Mouse (Mus musculus) neural tube, embryonic 11.5 days (tissue): ENCODE results near the gene Mrpl53. TPM values are rescaled to one million over a fixed set of nuclear protein-coding genes. Genes with fewer than 3 reads are reported as not detected.

ENCODE experiments used
- ATAC-seq: fragments of 200-750 bp; cut with Nextera tagmentation; 2 replicates; pipeline ENCODE4 v1.8.0; 2017; ENCODE audit warnings: moderate number of reproducible peaks, mild to moderate bottlenecking, moderate TSS enrichment, moderate library complexity; ENCODE audit not compliant: insufficient read depth, low FRiP score, low TSS enrichment
- DNase-seq: peaks from one replicate; pipeline ENCODE4 v3.0.0-alpha.2; 2015; ENCODE audit warnings: low spot score
- H3K27ac ChIP-seq: fragments of 300-500 bp; sonication (generic); 2 replicates; pipeline ENCODE4 v1.5.1; 2014; ENCODE audit warnings: low read depth, mild to moderate bottlenecking, low read length
- H3K27me3 ChIP-seq: fragments of 300-500 bp; sonication (generic); 2 replicates; pipeline ENCODE4 v1.6.1; 2014; ENCODE audit warnings: mild to moderate bottlenecking, low read length, mixed read lengths; ENCODE audit not compliant: control insufficient read depth, insufficient read depth
- H3K36me3 ChIP-seq: fragments of 300-500 bp; sonication (generic); 2 replicates; pipeline ENCODE4 v1.6.1; 2014; ENCODE audit warnings: mild to moderate bottlenecking, low read length, moderate library complexity, mixed read lengths; ENCODE audit not compliant: control insufficient read depth, insufficient read depth
- H3K4me1 ChIP-seq: fragments of 300-500 bp; sonication (generic); 2 replicates; pipeline ENCODE4 v1.6.1; 2014; ENCODE audit warnings: low read length, mixed read lengths; ENCODE audit not compliant: control insufficient read depth, insufficient read depth
- H3K4me2 ChIP-seq: fragments of 300-500 bp; sonication (generic); 2 replicates; pipeline ENCODE4 v1.6.1; 2014; ENCODE audit warnings: low read depth, mild to moderate bottlenecking, moderate library complexity
- H3K4me3 ChIP-seq: fragments of 300-500 bp; sonication (generic); 2 replicates; pipeline ENCODE4 v1.5.1; 2014; ENCODE audit warnings: low read depth, low read length
- H3K9ac ChIP-seq: fragments of 300-500 bp; sonication (generic); 2 replicates; pipeline ENCODE4 v1.6.1; 2014; ENCODE audit warnings: mild to moderate bottlenecking, low read length
- H3K9me3 ChIP-seq: fragments of 300-500 bp; sonication (generic); 2 replicates; pipeline ENCODE4 v1.6.1; 2016; ENCODE audit warnings: low read length; ENCODE audit not compliant: control insufficient read depth
- WGBS: fragments of 180-500 bp; shearing (Covaris S2); extraction: QIAGEN DNeasy Blood & Tissue Kit; methylation state at CpG from one replicate; pipeline ENCODE4 v1.1.7; 2014; 5-methylcytosine and 5-hydroxymethylcytosine counted together
- polyA plus RNA-seq: library from polyadenylated mRNA; unstranded; fragments of >200 nt; fragmentation: Nextera tagmentation; extraction: Ambion mirVana; gene quantifications from 2 replicates; pipeline ENCODE4 v1.2.1, GENCODE M21; 2014

Mrpl53 gene
- polyA plus RNA-seq, 1 experiment from 2014 or later = 123 TPM

DNA sequence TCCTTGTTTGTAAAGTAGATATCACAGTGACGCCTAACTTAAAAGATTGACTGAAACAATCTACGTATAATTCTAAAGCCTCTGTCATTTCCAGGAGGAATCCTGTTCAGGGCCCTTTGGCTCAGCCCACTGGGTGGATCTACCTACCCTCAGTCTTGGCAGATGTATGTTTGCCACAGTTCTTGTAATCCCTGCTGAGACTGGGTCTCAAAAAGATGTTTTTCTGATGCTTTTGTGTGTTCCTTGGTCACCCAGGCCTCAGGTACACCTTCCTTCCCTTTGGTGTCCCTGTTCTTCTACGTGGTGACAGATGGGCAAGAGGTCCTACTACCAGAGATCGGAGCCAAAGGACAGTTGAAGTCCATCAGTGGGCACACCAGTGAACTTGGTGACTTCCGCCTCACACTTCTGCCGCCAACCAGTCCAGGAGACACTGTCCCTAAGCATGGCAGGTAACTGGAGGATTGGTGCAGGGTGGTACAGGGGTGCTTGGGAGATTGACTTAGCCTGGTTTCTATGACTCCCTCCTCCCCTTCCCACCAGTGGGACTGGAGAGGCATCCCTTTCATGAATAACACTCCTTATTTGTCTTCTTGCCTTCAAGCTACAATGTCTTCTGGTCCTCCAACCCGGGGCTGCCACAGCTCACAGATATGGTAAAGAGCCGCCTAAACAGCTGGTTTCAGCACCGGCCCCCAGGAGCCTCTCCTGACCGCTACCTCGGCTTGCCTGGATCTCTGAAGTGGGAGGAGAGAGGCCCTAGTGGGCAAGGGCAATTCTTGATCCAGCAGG, 7.7 kb downstream of the Mrpl53 start:
- peak overlapping the region; percentile 91 for H3K9ac ChIP-seq
- no peak for DNase-seq
- no peak for ATAC-seq
- 0 out of 2 replicates have a peak overlapping the region, but pooled peaks have one; percentile 20 for H3K27ac ChIP-seq
- 84% methylated on average over 11 of the region's 11 CpGs for WGBS
- H3K4me1 ChIP-seq = peaks cover 24% of the 10 kb centered on the region
- peaks cover 9% of the 10 kb centered on the region for H3K36me3 ChIP-seq
- H3K27me3 ChIP-seq = no peaks in the 10 kb centered on the region
- no peaks in the 10 kb centered on the region for H3K9me3 ChIP-seq
- H3K4me2 ChIP-seq = peak overlapping the region; percentile 97
- H3K4me3 ChIP-seq = peak overlapping the region; percentile 81

- Histone ChIP-seq H3K9ac (no peak overlapping the region; the same call in 1 of the 2 replicates), H3K4me2 (no peak overlapping the region), H3K27me3 (no peaks in the 10 kb centered on the region), H3K9me3 (no peaks in the 10 kb centered on the region), H3K27ac (0 out of 2 replicates have a peak overlapping the region, but pooled peaks have one; percentile 20), H3K36me3 (peaks cover 9% of the 10 kb centered on the region), H3K4me3 (peak overlapping the region; percentile 8; the same call in 1 of the 2 replicates), H3K4me1 (peaks cover 24% of the 10 kb centered on the region)
- ATAC-seq (no peak), DNase-seq (no peak)
- 94% methylated on average over 4 of the region's 4 CpGs for WGBS
Observed at GRCm38 (mm10) chr6:83117165-83117438, 8.3 kb downstream of the Mrpl53 start.

- Histone ChIP-seq H3K27ac (no peak overlapping the region), H3K36me3 (peaks cover 9% of the 10 kb centered on the region), H3K27me3 (no peaks in the 10 kb centered on the region), H3K4me1 (peaks cover 25% of the 10 kb centered on the region), H3K9me3 (no peaks in the 10 kb centered on the region), H3K4me2 (no peak overlapping the region), H3K4me3 (no peak overlapping the region), H3K9ac (no peak overlapping the region; the same call in 1 of the 2 replicates)
- ATAC-seq (no peak), DNase-seq (no peak)
- whole genome bisulfite sequencing = 94% methylated on average over 13 of the region's 13 CpGs
Observed at GRCm38 (mm10) chr6:83117616-83118015, 8.8 kb downstream of the Mrpl53 start.

DNA sequence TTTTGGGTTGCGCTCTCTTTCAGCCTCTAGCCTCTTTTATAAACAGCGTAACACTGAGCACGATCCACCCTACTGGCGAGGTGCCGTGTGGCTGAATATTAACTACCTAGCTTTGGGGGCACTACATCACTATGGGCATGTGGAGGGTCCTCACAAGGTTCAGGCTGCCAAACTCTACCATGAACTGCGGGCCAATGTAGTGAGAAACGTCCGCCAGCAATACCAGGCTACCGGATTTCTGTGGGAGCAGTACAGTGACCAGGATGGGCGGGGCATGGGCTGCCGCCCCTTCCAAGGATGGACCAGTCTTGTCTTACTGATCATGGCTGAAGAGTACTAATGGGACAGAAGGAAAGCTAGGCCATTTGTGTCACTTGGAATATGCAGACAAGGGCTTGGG, 9.5 kb downstream of the Mrpl53 start:
- DNase-seq = no peak
- ATAC-seq = no peak
- peaks cover 30% of the 10 kb centered on the region for H3K4me1 ChIP-seq
- H3K27ac ChIP-seq = no peak overlapping the region
- H3K9me3 ChIP-seq = no peaks in the 10 kb centered on the region
- H3K9ac ChIP-seq = no peak overlapping the region
- H3K27me3 ChIP-seq = no peaks in the 10 kb centered on the region
- WGBS = 88% methylated on average over 11 of the region's 11 CpGs
- no peak overlapping the region for H3K4me2 ChIP-seq
- peaks cover 9% of the 10 kb centered on the region for H3K36me3 ChIP-seq
- H3K4me3 ChIP-seq = no peak overlapping the region

- H3K36me3 ChIP-seq = peaks cover 9% of the 10 kb centered on the region
- H3K27me3 ChIP-seq = no peaks in the 10 kb centered on the region
- no peak for DNase-seq
- H3K4me3 ChIP-seq = no peak overlapping the region
- H3K9me3 ChIP-seq = no peaks in the 10 kb centered on the region
- H3K4me1 ChIP-seq = peaks cover 33% of the 10 kb centered on the region
- no peak overlapping the region for H3K27ac ChIP-seq
- no peak for ATAC-seq
- H3K4me2 ChIP-seq = peak overlapping the region; percentile 77; the same call in 1 of the 2 replicates
- 87% methylated on average over 14 of the region's 14 CpGs for WGBS
- H3K9ac ChIP-seq = peak overlapping the region; percentile 14; the same call in 1 of the 2 replicates
Observed at GRCm38 (mm10) chr6:83118825-83119733, 10.2 kb downstream of the Mrpl53 start.

DNA sequence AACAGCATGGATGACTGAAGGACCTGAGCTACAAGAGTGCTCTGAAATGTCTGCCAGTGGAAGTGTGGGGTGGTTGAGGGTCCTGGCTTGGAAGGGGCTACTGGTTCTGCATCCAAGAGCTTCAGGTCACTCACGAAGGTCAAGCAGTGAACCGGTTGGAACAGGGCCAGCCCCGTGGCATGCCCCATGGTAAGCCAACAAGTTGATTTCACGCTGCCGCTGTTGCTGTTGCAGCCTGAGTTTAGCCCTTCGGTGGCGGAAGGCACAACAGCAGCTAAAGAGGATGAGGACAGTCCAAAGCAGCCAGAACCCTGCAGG, 10.9 kb downstream of the Mrpl53 start:
- DNase-seq (no peak), ATAC-seq (no peak)
- Histone ChIP-seq H3K4me1 (peaks cover 39% of the 10 kb centered on the region), H3K27ac (no peak overlapping the region), H3K9me3 (no peaks in the 10 kb centered on the region), H3K4me3 (peak overlapping the region; percentile 81; the same call in 1 of the 2 replicates), H3K9ac (peak overlapping the region; percentile 14; the same call in 1 of the 2 replicates), H3K36me3 (peaks cover 9% of the 10 kb centered on the region), H3K27me3 (no peaks in the 10 kb centered on the region), H3K4me2 (peak overlapping the region; percentile 77)
- WGBS = 91% methylated on average over 7 of the region's 7 CpGs

DNA sequence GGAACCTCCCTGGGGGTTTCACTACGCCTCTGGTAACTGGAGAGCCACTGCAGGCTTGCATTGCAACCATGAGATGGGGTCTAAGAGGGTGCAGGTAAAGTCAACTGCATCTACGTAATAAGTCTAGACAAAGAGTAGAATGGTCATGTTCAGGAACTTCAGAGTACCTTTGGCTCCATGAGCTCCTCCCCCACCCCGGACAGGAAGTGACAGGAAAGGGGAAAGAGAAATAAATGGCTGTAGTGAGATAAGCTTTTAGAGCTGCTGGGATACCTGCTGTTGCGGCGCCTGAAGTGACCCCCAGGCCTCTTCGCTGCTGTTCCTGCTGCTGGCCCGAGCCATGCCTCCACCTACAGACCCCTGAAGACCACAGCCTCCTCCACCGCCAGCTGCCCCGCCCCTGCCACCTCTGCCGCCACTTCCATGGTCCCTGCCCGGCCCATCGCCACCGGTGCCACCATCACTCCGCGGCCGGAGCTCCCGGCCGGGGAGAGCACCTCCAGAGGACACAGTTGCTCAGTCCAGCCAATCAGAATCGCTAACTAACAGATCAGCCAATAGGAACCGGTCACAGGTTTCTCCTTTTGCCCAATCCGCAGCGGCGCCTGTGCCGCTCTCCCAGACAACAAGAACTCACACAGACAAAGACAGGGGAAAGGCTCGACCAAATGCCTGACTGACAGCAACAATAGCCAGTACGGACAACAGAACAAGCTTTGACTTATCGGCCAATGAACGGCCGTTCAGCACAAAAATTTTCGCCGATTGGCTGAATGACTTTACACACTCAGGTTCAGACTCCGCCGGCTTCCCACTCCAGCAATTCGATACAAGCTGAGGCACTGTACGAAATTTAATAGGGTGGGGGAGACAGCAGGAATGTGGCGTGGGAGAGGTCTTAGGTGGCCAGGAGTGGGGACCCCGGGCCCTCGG, 12.4 kb downstream of the Mrpl53 start, which contains the start of gene Wbp1:
TSS of gene Wbp1 (minus strand) at position 630 of the 933 bp plus-strand sequence.
- Histone ChIP-seq H3K9me3 (no peaks in the 10 kb centered on the region), H3K4me1 (peaks cover 36% of the 10 kb centered on the region), H3K27me3 (no peaks in the 10 kb centered on the region), H3K27ac (peak within 1 kb of the TSS; percentile 99), H3K36me3 (peaks cover 9% of the 10 kb centered on the region), H3K4me2 (peak within 1 kb of the TSS; percentile 93), H3K9ac (peak within 1 kb of the TSS; percentile 96), H3K4me3 (peak within 1 kb of the TSS; percentile 81)
- ATAC-seq = peak; percentile 96
- under 1% methylated on average over 37 of the region's 38 CpGs for WGBS
- peak; percentile 95 for DNase-seq
